Mouse (Mus musculus): ENCODE measurements around the gene Dusp5.

Gene Dusp5

DNA sequence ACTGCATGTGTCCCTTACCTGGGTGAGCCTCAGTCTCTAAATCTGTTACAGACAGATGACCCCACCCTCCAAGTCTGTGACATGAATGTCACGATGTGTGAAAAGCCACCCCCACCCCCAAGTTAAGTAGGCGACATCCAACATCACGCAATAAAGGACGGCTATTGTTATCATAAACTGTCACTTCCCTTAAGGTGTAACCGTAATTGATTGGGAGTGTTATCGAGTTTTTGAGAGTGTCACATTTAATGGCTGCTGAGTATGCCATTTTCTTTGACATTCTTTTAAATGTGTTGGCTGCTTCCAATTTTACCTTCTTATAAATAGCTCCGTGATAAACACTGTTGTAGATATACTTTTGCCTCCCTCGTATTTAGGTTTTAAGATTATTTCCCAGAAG lies 9.4 kb upstream of the Dusp5 start:
- no peak for DNase-seq

DNA sequence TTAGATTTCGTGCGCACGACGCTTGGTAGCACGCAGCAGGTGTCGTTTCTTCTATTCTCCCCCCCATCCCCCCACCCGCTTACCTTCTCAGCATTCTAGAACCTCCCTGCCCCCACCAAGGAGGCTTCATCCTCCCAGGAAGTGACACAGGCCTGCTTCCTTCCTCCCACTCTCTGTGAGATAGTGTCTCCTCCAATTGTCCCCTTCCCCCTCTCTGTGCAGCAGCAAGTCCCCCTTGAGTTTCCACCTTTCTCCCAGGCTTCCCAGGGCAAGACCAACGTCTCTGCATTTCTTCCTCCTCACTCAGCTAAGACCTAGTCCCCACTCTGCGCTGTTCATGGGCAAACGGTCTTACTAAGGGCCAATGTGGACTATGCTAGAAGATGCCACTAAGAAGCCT lies 8.9 kb upstream of the Dusp5 start:
- DNase-seq: no peak

DNA sequence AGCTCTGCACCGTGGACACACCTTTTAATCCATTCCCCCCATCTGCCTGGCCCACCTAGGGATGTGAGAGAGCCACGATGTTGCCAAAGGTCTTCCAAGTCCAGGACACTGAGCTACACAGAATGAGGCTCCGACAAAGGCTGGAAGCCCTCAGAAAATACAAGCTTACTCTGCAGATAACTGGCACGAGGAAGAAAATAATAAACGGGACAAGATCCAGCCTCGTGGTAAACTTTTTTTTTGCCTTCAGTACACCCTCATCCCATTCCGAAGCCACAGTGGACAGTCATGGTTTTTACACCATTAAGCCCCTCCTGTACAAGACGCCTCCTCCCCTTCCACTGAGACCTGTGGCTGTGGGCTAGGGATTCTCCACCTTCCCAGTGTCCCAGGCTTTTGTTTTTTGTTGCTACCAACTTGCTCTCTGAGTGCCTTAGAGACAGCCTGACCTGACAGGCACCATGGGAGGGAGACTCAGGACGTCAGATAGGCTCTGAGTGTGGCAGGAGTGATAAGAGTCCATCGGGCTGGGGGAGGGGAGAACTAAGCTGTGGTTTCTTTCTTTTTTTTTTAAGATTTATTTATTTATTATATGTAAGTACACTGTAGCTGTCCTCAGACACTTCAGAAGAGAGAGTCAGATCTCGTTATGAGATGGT lies 7.6 kb upstream of the Dusp5 start:
- DNase-seq: no peak

DNA sequence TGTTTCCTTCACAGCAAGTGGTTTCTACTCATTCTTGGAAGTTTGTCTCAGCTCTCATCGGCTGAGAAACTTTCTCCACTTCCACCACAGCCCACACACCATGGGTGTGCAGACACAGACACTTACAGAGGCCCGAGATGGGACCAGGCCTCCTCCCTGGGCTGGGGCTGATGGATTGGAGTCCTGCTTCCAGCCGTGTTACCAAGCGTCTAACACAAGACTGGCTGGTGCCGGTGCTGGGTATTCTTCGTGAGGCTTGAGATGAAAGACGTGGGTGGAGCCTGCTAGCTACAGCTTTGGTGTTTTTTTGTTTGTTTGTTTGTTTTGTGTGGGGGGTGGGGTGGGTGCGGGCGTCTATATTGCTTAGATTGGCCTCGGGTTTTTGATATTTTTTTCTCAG lies 1.4 kb upstream of the Dusp5 start:
- no peak for DNase-seq

DNA sequence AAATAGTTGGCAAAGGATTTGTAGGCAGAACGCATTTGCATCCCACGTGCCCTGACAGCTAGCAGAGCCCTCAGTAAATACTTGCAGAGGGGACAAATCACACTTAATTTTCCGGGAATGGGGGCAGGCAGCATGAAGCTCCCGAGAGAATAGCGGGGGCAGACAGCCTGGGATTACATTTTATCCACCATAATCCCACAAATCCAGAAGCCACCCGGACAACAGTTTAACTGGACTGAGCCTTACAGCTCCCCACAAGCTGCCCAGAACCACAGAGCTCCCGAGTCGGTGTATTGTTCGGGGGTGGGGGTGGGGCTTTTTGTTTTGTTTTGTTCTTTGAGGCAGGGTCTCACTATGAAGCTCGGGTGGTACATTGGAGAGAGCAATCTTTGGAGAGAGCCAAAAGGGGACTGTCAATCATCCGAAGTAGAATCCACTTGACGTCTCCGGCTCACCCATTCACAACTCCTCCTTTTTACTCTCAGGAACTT lies 733 bp upstream of the Dusp5 start:
- peak in 1 of 2 experiments; percentile 25 for DNase-seq

DNA sequence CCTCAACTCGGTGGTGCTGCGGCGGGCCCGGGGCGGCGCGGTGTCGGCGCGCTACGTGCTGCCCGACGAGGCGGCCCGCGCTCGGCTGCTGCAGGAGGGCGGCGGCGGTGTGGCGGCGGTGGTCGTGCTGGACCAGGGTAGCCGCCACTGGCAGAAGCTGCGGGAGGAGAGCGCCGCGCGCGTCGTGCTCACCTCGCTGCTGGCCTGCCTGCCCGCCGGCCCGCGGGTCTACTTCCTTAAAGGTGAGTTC lies 471 bp downstream of the Dusp5 start:
- DNase-seq: no peak

DNA sequence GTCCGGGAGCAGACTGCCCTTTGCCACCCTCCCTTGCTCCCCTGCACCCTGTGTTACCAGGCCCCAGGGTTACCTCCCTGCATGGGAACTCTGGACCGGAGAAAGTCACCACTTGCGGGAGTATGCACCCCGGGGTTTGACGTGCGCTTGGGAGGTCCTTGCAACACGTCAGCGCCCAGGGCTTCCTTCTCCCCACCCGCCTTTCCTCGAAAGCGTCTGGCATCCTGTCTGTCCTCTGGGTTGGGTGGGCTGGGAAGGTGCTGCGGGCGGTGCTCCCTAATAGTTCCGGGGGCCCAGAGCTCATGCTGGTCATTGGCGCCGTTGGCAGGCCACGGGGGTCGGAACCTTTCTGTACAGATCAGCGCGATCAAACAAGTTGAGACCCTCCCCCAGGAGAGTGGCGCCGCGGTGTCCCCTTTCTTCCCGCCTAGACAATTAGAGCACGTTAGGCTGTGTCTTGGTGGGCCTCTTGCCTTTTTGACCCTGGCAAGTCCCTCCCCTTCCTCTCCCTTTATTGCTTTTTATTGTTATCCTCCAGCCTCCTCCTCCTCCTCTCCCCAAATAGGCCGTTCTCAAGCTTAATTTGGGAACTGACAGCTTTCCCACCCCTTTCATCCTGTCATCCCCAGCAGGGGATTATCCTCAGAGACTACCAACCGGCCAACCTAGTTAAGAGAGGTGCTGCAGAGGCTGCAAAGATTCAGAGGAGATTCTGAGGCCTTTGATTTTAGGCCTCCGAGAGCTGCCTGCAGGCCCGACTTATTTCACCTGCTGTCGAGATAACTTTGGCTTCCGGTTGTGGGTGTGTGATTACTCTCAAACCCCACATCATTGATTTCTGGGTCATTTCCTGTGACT lies 1.0 kb downstream of the Dusp5 start:
- peak; percentile 45 to 61 for DNase-seq

DNA sequence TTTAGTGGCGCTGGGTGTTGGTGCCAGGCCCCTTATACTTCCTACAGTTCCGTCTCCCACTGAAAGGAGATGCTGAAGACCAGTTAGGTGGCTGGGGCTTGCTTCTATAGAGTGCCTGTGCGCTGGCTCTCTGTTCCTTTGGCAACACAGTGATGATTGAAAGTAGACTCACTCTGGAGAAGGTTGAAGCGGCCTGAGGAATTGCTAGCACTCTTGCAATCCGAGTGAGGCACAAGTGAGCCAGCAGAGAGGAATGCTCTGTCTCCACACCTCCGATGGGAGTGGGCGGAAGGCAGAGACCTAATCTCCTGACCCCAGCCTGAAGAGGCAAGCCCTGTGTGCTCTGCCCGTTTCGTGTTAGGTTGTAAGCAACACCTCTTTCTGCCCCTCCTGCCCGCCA lies 2.5 kb downstream of the Dusp5 start:
- no peak for DNase-seq

DNA sequence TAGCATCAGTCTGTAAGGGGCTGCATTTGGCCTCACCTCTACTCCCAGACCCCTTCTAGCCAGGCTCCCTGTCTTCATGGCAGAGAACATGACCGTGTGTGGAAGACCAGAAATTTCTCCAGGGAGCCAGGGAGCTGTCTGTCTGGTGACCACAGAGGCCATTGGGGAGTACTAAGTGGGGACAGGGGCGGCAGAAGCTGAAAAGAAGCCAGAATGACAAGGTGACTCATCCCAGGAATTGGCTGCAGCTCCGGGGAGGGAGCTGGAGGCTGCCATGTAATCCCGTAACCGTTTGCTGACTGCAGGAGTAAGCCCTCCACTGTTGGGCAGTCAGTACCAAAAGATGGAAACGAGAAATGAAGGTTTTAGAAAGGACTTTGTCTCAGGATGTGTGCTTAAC lies 3.1 kb downstream of the Dusp5 start:
- no peak for DNase-seq

DNA sequence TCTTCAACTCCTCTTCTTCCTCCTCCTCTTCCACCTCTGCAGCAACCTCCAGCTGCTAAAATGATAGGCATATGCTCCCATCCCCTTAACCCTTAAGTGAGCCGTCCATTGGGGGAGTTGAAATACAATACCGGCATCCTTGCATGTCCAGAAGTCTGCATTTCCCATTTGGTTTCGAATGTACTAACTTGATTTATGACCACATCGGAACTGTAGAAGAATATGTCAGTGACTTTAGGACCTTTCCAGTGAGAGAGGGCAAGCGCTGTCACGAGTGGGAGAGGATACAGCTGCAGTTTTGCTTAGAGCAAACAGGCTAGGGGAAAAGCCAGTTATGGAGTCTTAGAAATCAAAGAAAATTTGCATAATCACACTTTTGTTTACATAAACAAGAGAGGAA lies 3.8 kb downstream of the Dusp5 start:
- DNase-seq: peak; percentile 60 to 72

DNA sequence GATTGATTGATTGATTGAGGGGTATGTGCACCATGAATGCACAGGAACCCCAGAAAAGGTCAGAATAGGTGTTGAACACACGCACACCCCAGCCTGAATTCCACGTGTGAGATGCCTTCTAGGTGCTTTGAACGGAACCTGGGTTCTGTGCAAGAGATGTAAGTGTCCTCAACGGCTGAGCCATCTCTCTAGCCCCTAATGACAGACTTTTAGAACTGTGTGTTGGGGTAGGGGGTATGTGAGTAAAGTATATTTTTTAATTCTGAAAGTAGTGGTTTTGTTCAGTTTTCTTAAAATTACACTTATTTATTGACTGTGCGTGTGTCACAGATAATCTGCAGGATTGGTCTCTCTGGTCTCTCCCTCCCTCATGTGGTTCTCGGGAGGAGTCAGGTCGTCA lies 4.3 kb downstream of the Dusp5 start:
- DNase-seq: no peak

DNA sequence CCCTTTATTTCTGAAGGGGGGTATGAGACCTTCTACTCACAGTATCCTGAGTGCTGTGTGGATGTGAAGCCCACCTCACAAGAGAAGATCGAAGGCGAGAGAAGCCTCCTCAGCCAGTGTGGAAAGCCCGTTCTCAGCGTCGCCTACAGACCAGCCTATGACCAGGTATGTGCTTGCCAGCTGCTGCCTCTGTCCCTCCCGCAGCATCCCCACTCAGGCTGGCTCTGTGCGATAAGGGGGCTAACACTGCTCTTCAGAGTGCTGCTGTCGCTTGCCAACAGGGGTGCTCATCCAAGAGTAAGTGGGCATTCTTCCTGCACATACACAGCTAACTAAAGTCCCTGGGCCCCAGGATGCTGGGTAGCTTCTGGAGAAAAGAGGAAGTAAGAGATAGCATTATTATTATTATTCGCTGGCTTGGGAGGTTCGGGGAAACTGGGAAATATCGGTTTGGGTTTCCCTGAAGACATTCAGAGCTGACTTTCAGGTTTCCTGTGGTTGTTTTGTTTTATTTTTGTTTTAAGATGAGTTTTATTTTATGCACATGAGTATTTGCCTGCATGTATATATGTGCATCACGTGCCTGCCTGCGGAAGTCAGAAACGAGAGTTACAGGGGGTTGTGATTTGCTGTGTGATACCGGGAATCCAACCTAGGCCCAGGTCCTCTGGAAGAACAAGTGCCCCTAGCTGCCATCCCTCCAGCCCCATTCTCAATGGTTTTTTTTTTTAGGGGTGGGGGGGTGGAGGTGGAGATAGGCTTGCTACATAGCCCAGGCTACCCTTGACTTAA lies 5.1 kb downstream of the Dusp5 start:
- no peak for DNase-seq

DNA sequence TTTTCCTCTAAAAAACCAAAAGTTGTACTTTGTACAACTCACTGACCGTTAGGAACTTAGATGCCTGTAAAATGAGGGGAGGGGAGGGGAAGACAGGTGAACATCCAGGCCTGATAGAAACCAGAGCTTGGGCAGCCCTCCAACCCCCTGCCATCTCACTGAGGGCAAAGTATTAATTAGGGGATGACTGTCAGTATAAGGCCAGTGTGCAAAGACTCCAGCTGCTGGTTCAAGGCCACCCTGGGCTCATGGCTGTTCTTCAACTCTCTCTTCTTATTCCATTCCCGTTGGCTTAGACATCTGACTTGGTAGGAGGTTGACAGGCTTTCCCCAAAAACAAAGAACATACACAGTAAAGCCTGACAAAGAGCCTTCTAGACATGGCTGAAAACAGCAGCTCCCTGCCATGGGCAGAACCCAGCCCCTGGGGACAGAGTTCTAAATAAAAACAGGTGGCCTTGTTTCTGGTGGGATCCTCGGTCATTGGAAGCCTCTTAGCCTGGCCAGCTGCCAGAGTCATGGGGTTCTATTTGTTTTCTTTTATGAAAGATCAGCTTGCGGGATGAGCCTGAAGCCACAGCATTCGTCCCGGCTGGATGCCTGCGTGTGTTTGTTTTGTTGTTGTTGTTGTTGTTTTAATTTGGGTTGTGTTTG lies 6.0 kb downstream of the Dusp5 start:
- peak in 1 of 2 experiments; percentile 20 for DNase-seq

DNA sequence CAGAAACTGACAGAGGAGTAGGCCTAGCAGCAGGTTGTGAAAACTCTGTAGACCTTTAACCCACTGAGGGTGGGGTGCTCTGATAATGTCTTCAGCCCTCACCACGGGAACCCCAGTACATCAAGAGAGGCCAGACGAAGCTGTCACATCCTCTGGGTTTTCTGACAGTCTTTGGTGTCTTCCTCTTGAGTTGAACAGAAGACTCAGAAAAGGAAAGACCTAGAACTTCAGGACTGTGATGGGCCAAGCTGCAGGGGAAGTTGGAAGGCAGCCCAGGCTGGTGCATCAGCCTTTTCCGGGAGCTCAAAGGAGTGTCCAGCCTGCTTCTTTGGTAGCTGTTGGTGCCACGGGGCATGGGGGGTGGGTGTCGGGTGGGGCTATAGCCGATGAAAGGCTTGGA lies 6.5 kb downstream of the Dusp5 start:
- DNase-seq: no peak

DNA sequence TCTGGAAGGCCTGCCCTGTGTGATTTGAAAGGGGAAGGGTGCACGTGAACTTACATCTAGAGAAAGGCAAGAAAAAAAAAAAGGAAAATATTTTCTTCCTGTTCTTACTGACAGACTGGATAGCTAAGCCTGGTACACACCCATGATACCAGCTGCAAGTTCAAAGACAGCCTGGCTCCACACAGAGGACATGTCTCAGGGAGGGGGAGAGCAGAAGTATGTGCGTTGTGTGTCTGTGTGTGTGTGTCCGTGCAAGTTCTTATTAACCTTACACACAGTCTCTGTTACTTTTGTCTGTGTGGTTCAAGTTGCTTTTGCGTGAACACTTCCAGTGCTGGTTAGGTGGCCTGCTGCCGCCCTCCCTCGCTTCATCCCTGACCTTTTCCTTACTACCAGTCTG lies 7.3 kb downstream of the Dusp5 start:
- no peak for DNase-seq

DNA sequence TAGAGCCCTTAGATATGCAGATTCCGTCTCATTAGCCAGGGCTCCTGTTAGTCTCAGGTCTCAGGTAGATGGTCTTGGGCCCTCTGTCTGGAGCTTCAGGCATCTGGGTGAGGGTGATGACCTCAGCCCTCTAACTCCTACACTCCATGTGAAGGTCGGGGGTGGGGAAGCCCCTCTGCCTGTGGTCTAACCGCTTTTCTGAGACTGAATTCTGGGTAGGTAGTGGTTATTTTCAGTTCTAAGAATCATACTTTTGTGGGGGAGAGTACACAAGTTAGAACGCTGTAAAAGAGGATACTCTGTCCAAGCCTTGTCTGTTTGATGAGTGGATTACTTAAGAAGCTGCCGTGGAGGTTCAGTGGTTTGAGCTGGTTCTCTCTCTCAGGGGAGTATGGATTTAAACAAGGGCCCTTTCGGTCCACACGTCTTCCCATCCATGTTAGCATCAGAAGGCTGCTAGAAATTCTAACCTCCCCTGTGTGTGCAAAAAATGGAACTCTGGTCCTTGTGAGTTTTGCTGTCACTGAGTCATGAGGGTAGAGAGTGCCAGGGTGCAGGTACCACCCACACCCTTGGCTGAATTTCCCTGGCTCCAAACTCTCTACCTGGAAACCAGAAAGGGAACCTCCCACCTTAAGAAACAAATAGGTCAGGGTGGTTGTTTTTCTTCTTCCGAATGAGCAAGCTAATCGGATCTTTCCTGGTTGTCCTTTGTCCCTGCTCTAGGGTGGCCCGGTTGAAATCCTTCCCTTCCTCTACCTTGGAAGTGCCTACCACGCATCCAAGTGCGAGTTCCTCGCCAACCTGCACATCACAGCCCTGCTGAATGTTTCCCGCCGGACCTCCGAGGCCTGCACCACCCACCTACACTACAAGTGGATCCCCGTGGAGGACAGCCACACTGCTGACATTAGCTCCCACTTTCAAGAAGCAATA lies 8.1 kb downstream of the Dusp5 start:
- no peak for DNase-seq

DNA sequence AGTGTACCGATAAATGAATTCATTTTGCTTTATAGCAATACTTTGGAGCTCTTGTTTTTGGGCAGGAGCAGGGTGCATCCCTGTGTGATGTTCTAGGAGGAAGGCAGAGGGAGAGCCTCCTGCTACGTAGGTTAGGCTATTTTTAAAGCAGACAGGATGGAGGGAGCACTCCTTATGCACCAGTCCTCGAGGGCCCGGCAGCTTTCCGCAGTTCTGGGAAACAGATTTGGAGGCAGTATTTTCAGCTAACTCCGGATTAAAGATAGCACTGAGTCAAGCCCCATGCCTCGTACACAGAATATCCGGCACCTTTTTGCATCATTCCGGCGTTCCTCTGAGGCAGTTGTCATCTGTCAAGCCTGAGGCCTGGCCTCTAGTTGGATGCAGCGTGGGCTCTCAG lies 9.1 kb downstream of the Dusp5 start:
- no peak for DNase-seq

DNA sequence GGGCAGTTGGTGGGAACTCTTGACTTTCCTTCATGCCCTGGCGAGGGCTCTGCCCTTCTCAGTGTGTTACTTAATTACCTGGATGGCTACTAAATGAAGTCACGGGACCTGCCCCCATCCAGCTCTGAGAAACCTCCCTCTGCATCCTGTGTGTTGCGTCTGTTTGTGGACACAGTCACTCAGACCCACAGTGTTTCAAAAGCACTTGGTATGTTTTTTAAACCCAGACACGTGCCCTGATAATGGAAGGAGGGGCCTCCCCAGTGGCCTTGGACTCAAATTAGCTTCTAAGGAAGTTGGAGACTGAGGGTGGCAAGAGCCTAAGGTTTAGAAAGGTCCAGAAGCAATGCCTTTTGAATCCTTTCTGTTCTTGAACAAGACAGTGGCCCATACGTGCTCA lies 9.9 kb downstream of the Dusp5 start:
- peak; percentile 39 to 61 for DNase-seq

DNA sequence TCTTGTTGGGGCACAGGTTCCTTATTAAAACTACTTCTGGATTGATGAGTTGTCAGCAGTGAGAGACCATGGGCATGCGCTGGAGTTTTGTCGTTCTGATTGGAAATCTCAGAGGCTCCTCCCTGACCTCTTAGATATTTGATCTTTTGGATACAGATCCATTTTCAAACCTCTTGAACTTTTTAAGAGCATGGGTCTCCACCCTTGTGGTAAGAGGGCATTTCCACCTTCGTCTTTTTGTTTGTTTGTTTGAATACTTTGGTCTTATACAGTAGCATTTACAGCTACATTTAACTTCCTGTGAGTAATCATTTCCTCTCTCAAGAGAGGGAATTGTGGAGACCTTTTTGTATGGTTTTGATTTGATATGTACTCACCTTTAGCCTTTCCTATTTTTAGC lies 10.4 kb downstream of the Dusp5 start:
- no peak for DNase-seq

DNA sequence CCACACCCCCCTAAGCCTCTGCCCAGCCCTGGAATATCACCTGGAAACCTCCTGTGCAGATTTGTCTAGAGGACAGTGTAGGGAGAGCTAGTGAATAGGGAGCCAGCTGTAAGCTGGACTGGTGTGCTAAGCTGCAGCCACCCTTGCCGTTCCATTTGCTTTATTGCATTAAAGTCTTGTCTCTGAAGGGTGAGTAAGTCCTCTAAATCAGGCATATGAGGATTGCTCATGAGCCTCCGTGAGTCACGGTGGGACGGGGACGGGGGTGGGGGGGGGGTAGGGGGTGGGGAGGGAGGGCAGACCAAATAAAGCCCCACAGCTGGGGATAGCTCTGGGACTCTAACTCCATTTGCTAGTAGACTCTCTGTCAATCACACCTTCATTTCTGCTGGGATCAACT lies 14.7 kb downstream of the Dusp5 start:
- DNase-seq: no peak

DNA sequence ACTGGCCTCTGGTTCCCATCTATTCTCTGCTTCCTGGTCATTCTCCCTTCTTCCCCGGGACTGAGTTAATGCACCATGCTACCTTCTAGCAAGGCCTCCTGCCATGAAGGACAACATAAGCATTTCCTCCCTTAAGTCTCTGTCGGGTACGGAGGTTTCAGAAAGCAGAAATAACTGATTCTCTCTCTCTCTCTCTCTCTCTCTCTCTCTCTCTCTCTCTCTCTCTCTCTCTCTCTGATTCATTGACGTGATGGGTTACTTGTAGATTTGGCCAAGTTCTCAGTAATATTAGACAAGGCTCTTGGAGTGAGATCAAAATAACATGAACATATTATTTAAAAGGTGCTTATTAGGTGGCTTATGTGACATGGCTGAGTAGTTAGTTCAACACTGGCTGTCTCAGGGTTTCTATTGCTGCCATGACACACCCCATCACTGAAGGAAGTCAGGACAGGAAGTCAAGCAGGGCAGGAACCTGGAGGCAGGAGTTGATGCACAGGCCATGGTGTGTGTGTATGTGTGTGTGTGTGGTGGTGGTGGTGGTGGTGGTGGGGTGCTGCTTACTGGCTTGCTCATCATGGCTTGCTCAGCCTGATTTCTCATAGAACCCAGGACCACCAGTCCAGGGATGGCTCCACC lies 16.1 kb downstream of the Dusp5 start:
- no peak for DNase-seq

DNA sequence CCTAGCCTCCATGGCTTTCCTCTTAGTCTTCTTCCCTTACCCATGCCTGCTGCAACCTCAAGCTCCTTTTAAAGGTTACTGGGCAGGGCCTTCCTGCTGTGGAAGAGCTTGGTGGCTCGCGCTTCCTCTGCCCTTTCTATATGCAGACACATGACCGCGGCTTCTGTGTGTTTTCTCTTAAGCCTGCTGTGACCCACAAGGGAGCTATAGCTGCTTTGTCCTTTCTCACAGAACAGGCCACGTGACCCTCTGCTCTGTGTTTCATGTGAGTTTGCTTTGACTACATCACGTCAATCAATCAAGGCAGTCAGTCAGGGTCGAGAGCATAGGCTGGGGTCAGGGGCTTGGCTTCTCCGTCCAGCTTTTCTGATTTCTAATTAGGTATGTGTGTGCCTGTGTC lies 18.7 kb downstream of the Dusp5 start:
- no peak for DNase-seq
